8 mouse cellular contexts compared by ENCODE assay signal in the genomic region with DNA sequence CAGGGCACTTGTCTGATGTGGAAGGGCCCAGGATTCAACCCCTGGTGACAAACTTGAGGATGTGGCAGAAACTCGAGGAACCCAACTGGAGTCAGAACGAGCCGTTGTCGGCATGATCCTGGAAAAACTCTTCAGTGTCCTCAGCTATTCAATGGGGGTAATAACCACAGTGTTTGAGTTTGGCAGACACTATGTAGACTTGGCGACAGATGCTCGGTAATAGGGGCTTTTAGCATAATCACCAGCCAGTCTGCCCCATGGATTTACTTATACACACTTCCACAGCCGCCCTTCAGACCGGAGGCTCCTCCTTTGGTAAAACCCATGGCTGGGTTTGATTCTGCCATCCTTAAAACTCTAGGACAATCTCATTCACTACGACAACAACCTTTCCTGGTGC. TPM values are rescaled to one million over a fixed set of nuclear protein-coding genes. Genes with fewer than 3 reads are reported as not detected.
DNase-seq lines count a peak whose midpoint lies in the region; ATAC-seq and TF ChIP-seq lines count a peak whose summit lies in the region.

No protein-coding gene starts in this region.

- H3K4me3 ChIP-seq in gastrocnemius, adult 2 months = peak overlapping the region; percentile 87
- H3K4me3 ChIP-seq in limb, embryonic 13.5 days = peak overlapping the region; percentile 78

- peaks cover 45% of the 10 kb centered on the region for H3K4me1 ChIP-seq in limb, embryonic 13.5 days

- H3K4me2 ChIP-seq in limb, embryonic 13.5 days (replicated peaks) = peak overlapping the region; percentile 97

- H3K9me3 ChIP-seq in limb, embryonic 13.5 days = no peaks in the 10 kb centered on the region

- no peak for DNase-seq in gastrocnemius, adult 2 months
- no peak for DNase-seq in gastrocnemius, postnatal 25 days
- DNase-seq in right cerebral cortex, adult 2 months (ENCODE audit: low spot score in 2 of 2) = peak; percentile 12 to 36
- no peak for DNase-seq in right cerebral cortex, postnatal 36 days (ENCODE audit: low spot score in 2 of 2)
- DNase-seq in right cerebral cortex, postnatal 25 days = peak; percentile 16
- DNase-seq in adrenal gland, postnatal 10 days = no peak
- DNase-seq in urinary bladder, postnatal 14 days (ENCODE audit: low spot score) = no peak

- ATAC-seq in limb, embryonic 13.5 days (ENCODE audit: low FRiP score, low read depth) = no peak

- intact Hi-C loops in gastrocnemius, adult 2 months (cut with DNase I) = loop anchor here (2.0 kb wide), 1 partner anchor 33 kb away; no protein-coding TSS in a partner anchor

- peak overlapping the region; percentile 91 for H3K27ac ChIP-seq in gastrocnemius, adult 2 months
- no peak overlapping the region for H3K27ac ChIP-seq in limb, embryonic 13.5 days

- TF ChIP-seq CTCF in gastrocnemius, adult 2 months (IDR thresholded peaks at IDR 0.05) = no peak

- H3K27me3 ChIP-seq in limb, embryonic 13.5 days = no peaks in the 10 kb centered on the region

- WGBS in limb, embryonic 13.5 days = 12% methylated on average over 9 of the region's 9 CpGs

- peak overlapping the region; percentile 89 for H3K9ac ChIP-seq in limb, embryonic 13.5 days

- H3K36me3 ChIP-seq in limb, embryonic 13.5 days = peaks cover 24% of the 10 kb centered on the region

RNA-seq across cellular contexts. Expression of a gene that starts 4.0 kb away (rescaled TPM):
- total RNA-seq in gastrocnemius, adult 2 months (2021) = under 1 TPM; 0.31 to 0.50 TPM
- total RNA-seq in gastrocnemius, postnatal 25 days (2021) = under 1 TPM; 0.74 to 0.80 TPM
- 47.8 and 51.1 TPM in 2 replicates for polyA plus RNA-seq in limb, embryonic 13.5 days (2015; fragmentation: Nextera tagmentation; extraction: Ambion mirVana)
- 1 to 10 TPM; 8.3 to 9.5 TPM for total RNA-seq in adrenal gland, postnatal 10 days (2021)

Comparison
In these comparisons a context has a peak if more than half of its experiments do, and no peak if none do; other contexts are left out.
1. DNase-seq: peak in right cerebral cortex, adult 2 months (2 of 2) and right cerebral cortex, postnatal 25 days (single experiment); none in gastrocnemius, adult 2 months (single experiment), gastrocnemius, postnatal 25 days (single experiment), right cerebral cortex, postnatal 36 days (0 of 2), adrenal gland, postnatal 10 days (single experiment) and urinary bladder, postnatal 14 days (single experiment).
2. RNA of a gene that starts 4.0 kb away (total RNA-seq): 8.3 to 9.5 TPM in adrenal gland, postnatal 10 days; 0.74 to 0.80 TPM in gastrocnemius, postnatal 25 days and 0.31 to 0.50 TPM in gastrocnemius, adult 2 months; every median in the first group is over 4 times any median in the second.